Mouse (Mus musculus) heart, postnatal 10 days (tissue): ENCODE data around the gene Tmem259. TPM values are rescaled to one million over a fixed set of nuclear protein-coding genes. Genes with fewer than 3 reads are reported as not detected.

Experiments
- DNase-seq, 2 experiments: peaks; one replicate each; pipeline ENCODE4 v3.0.0; 2021
- intact Hi-C: fragments of 180-260 bp; cut with DNase I; formaldehyde crosslinking; loops from one replicate; pipeline ENCODE4 v1.15.1; 2025
- total RNA-seq, 2 experiments: library from RNA; stranded (reverse); gene quantifications; 2 replicates each; pipeline ENCODE4 v1.2.3; 2021

Tmem259 gene
- total RNA-seq, 2 experiments from 2014 or later, result 126 to 132 TPM

DNA sequence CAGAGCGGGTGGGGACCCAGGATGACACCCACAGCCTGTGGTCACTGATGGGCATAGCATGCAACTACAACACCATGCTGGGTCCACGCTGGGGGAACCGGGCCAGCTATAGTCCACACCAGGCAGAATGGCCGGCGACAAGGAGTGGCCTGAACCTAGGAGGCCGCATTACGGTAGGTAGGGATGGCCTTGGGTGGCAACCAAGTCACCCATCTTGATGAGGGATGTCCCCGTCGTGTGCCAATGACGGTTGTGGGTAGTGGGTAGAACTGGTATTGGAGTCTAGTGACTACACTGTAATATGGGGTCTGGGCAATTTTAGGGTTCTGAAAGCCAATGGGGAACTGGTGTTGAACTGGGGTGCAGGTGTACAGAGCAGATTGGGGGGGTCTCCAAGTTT is 32.8 kb upstream of the Tmem259 start:
- intact Hi-C loops, result no loop called here

GRCm38 (mm10) chr10:80016511-80016910 is 32.4 kb upstream of the Tmem259 start, which contains the start of gene Arhgap45:
Arhgap45 (plus strand) TSS chr10:80016653.
- intact Hi-C loops, result no loop called here

More for the DNA sequence above, 32.8 kb upstream of the Tmem259 start:
- DNase-seq, result no peak

DNA sequence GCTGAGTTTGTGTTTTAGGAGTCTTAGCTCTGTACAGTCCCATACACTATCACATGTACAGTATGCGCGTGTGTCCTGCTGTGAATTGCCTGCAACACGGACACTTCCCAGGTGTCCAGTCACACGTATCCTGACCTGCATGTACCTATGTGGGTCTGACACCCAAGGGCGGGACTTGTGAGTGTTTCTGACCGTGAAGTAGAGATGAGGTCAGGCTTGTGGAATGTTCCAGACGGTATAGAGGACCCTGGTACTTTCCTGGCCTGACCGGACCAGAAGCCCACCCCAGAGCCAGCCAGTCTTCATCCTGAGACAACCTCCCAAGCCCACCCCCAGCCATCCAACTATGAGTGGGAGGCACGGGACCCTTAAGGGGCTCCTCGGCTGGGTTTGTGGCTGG is 31.5 kb upstream of the Tmem259 start:
- no peak for DNase-seq
- intact Hi-C loops, result no loop called here

More at GRCm38 (mm10) chr10:80016511-80016910, 32.4 kb upstream of the Tmem259 start, which contains the start of gene Arhgap45:
- DNase-seq, result peak in 1 of 2 experiments; percentile 52

DNA sequence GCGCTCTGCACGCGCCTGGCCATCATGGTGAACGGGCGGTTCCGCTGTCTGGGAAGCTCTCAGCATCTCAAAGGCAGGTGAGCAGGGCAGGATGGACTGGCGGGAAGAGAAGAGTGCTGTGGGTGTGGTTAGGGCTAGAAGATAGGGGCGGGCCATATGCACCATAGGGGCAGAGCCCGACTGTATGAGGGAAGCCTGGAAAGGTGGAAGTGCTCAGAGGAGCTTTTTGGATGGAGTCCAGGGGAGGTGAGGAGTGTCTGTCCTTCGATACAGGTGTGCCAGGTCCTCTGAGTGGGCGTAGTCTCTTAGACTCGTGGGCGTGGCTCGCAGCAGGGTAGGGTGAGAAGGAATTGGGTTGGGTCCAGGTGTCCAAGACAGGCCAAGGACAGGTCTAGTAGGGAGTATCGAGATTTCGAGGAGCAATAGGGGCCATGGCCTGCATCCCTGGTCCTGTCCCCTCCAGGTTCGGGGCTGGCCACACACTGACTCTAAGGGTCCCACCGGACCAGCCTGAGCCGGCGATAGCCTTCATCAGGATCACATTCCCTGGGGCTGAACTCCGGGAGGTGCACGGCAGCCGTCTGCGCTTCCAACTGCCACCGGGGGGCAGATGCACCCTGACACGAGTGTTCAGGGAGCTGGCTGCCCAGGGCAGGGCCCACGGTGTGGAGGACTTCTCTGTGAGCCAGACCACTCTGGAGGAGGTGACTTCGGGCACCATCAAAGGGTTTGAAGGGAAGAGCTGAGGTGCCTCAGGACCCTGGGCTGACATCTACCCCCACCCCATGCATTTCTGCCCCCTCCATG is 30.6 kb upstream of the Tmem259 start:
- DNase-seq, result no peak
- intact Hi-C loops, result no loop called here

- intact Hi-C loops, result no loop called here
- no peak for DNase-seq
Observed at GRCm38 (mm10) chr10:80013609-80014008, 29.5 kb upstream of the Tmem259 start.

GRCm38 (mm10) chr10:80011740-80012139 is 27.6 kb upstream of the Tmem259 start:
- DNase-seq, result no peak
- intact Hi-C loops, result no loop called here

- DNase-seq, result no peak
- intact Hi-C loops, result no loop called here
Observed at GRCm38 (mm10) chr10:80004233-80004705, 20.1 kb upstream of the Tmem259 start.

GRCm38 (mm10) chr10:80003374-80004232 is 19.5 kb upstream of the Tmem259 start:
- peak in 1 of 2 experiments; percentile 48 for DNase-seq
- intact Hi-C loops, result no loop called here

- intact Hi-C loops, result no loop called here
- no peak for DNase-seq
Observed at GRCm38 (mm10) chr10:80002829-80003228, 18.7 kb upstream of the Tmem259 start.

GRCm38 (mm10) chr10:80001945-80002344 is 17.8 kb upstream of the Tmem259 start:
- no peak for DNase-seq
- intact Hi-C loops, result no loop called here

DNA sequence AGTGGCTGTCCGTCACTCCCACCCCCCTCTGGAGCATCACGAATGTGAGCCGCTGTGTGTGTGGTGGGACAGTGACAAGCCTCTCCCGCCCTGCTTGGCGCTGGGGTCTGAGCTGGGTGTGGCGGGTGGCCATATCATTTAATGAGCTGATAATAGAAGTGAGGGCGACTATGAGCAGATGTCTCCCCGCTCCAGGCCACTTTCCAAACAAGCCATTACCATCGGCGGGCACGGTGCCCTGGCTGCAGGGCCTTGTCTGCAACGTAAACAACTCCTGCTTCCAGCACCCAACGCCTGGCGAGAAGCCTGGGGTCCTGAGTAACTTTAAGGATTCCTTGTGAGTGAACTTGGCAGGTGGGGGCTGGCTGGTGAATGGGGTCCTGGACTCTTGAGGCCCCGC is 13.7 kb upstream of the Tmem259 start:
- intact Hi-C loops, result loop anchor here (2.0 kb wide), 1 partner anchor 37 kb away; no protein-coding TSS in a partner anchor
- DNase-seq, result peak; percentile 74 to 75

DNA sequence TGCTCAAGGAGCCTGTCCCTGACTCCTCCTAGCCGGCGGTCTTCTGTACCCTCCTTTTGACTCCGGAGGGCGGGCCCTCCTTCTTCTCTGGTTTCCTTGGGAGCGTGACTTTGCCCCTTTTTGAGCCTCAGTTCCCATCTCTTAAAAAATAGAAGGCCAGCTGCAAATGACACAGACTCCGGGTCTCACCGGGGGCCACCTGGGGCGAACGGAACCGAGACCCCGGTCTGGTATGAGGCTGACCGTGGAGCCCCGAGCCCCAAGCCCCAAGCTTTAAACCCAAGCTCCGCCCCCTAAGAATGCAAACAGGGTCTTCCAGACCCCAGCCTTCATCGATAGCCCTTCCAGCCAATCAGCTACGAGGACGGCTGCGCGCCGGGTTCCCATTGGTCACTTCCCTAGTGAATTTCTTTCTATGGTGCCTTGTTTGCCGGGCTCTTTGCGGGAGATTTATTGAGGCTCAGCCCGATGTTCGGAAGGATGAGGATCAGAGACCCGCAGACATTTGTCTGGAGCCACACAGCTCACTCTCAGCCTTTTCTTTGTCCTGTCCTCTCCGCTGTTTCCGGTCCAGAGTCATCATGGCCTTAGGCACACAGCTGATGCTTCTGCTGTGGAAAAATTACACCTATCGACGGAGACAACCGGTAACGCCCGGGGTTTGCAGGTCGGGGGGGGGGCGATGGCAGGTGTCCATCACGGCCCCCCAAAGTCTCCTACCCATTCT is 13.1 kb upstream of the Tmem259 start:
- DNase-seq, result peak; percentile 69 to 81
- intact Hi-C loops, result loop anchor here (2.0 kb wide), 1 partner anchor 38 kb away; no protein-coding TSS in a partner anchor

- DNase-seq, result peak; percentile 98 to 99
- intact Hi-C loops, result loop anchor here (2.0 kb wide), 1 partner anchor 38 kb away; no protein-coding TSS in a partner anchor
Observed at GRCm38 (mm10) chr10:79996272-79997033, 12.3 kb upstream of the Tmem259 start, which contains the start of gene Abca7. Abca7 (plus strand) TSS chr10:79996494.

DNA sequence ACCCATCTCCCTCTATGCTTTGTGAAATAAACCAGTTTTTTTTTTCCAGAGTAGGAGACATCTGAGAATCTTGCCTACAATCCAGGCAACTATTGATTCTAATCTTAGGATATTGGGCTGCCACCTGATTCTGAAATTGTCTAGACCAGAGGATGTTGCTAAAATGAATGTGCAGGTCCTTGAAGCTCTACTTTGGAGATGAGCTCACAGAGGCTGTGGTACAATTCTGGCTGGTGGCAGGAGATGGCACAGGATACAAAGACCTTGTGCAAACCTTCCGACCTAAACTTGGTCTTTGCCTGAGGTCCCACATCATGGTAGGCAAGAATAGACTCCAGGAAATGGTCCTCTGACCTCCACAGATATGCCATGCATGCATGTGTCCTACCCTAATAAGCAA is 11.5 kb upstream of the Tmem259 start:
- DNase-seq, result no peak
- intact Hi-C loops, result loop anchor here (2.0 kb wide), 1 partner anchor 39 kb away; no protein-coding TSS in a partner anchor

DNA sequence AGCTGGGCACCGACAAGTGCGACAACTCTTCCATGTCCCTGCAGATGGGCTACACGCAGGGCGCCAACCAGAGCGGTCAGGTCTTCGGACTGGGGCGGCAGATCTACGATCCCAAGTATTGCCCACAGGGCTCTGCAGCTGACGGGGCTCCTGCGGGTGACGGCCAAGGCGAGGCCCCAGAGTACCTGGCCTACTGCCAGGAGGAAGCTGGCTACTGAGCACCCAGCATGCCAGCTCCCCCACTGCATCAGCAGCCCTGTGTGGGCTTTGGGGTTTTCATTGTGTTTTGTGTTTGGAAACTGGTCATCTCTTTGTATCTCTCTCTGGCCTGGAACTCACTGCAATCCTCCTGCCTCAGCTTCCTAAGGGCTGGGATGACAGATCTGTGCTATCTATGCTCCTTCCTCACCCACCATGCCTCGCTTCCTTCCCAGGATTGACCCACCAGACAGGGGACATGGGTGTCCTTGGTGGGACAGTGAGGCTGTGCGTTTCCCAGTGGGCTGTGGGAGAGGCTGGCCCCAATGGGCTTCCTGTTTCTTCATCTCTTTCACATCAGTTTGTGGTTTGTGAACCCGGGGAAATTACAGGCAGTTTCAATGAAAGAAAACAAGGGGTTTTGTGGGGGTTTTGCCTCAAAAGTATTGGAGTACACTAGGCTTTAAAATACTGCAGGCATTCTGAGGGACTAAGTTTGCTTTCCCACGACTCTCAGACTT is 10.4 kb upstream of the Tmem259 start:
- intact Hi-C loops, result no loop called here
- no peak for DNase-seq

GRCm38 (mm10) chr10:79991548-79991947 is 7.4 kb upstream of the Tmem259 start:
- no peak for DNase-seq
- intact Hi-C loops, result no loop called here

DNA sequence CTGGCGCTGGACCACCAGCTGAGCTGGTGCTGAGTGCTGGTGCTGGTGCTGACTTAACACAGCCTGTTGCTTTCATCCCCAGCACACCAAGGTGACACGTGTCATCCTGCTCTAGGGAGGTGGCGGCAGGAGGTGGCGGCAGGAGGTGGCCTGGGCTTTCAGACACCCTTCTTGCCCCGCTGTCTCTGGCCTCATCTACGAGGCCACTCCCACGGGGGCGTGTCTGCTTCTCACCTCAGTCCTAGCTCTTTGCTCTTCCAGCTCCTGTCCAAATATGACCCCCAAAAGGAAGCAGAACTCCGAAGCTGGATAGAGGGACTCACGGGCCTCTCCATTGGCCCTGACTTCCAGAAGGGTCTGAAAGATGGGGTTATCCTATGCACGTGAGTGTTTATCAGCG is 7.0 kb upstream of the Tmem259 start:
- intact Hi-C loops, result no loop called here
- no peak for DNase-seq

- DNase-seq, result no peak
- intact Hi-C loops, result loop anchor here (2.0 to 5.0 kb wide), 4 partner anchors 45 to 152 kb away; partner anchors contain the start of genes Cbarp and Stk11
Observed at GRCm38 (mm10) chr10:79989870-79990269, 5.7 kb upstream of the Tmem259 start.
